Mouse (Mus musculus) midbrain, embryonic 16.5 days (tissue): Measurements from ENCODE around the gene Sirt1. TPM values are rescaled to one million over a fixed set of nuclear protein-coding genes. Genes with fewer than 3 reads are reported as not detected.
A peak's percentile ranks its signal among the peaks of the same experiment; 100 is the strongest.

Experiments used
- ATAC-seq: fragments of 200-750 bp; cut with Nextera tagmentation; 2 replicates; pipeline ENCODE4 v1.8.0; 2017; ENCODE audit warnings: moderate TSS enrichment
- H3K27ac ChIP-seq: fragments of 300-500 bp; sonication (generic); 2 replicates; pipeline ENCODE4 v1.5.1; 2014; ENCODE audit warnings: mild to moderate bottlenecking, low read length, mixed read lengths
- H3K27me3 ChIP-seq: fragments of 300-500 bp; sonication (generic); 2 replicates; pipeline ENCODE4 v1.6.1; 2014; ENCODE audit warnings: low read depth, low read length, mixed read lengths; ENCODE audit not compliant: control insufficient read depth, insufficient read depth
- H3K36me3 ChIP-seq: fragments of 300-500 bp; sonication (generic); 2 replicates; pipeline ENCODE4 v1.6.1; 2014; ENCODE audit warnings: mild to moderate bottlenecking, low read length, moderate library complexity, mixed read lengths; ENCODE audit not compliant: control insufficient read depth, insufficient read depth
- H3K4me1 ChIP-seq: fragments of 300-500 bp; sonication (generic); 2 replicates; pipeline ENCODE4 v1.6.1; 2014; ENCODE audit warnings: mild to moderate bottlenecking, low read length, mixed read lengths; ENCODE audit not compliant: control insufficient read depth, insufficient read depth
- H3K4me2 ChIP-seq: fragments of 300-500 bp; sonication (generic); 2 replicates; pipeline ENCODE4 v1.6.1; 2014; ENCODE audit warnings: mild to moderate bottlenecking, low read length, mixed read lengths
- H3K4me3 ChIP-seq: fragments of 300-500 bp; sonication (generic); 2 replicates; pipeline ENCODE4 v1.5.1; 2014; ENCODE audit warnings: low read depth, mild to moderate bottlenecking, low read length, moderate library complexity, mixed read lengths
- H3K9ac ChIP-seq: fragments of 300-500 bp; sonication (generic); 2 replicates; pipeline ENCODE4 v1.6.1; 2014; ENCODE audit warnings: low read depth, low read length, mixed read lengths
- H3K9me3 ChIP-seq: fragments of 300-500 bp; sonication (generic); replicated peaks from 2 replicates; pipeline ENCODE4 v1.6.1; 2014; ENCODE audit warnings: mild to moderate bottlenecking, low read length, mixed read lengths; ENCODE audit not compliant: control insufficient read depth, poor library complexity, severe bottlenecking
- WGBS: fragments of 180-500 bp; shearing (Covaris S2); extraction: QIAGEN DNeasy Blood & Tissue Kit; methylation state at CpG from one replicate; pipeline ENCODE4 v1.1.7; 2014; 5-methylcytosine and 5-hydroxymethylcytosine counted together
- polyA plus RNA-seq: library from polyadenylated mRNA; unstranded; fragments of >200 nt; fragmentation: Nextera tagmentation; extraction: Ambion mirVana; gene quantifications from 2 replicates; pipeline ENCODE4 v1.2.1, GENCODE M21; 2015

Gene Sirt1
- 3.5 and 4.1 TPM in 2 replicates for polyA plus RNA-seq

DNA sequence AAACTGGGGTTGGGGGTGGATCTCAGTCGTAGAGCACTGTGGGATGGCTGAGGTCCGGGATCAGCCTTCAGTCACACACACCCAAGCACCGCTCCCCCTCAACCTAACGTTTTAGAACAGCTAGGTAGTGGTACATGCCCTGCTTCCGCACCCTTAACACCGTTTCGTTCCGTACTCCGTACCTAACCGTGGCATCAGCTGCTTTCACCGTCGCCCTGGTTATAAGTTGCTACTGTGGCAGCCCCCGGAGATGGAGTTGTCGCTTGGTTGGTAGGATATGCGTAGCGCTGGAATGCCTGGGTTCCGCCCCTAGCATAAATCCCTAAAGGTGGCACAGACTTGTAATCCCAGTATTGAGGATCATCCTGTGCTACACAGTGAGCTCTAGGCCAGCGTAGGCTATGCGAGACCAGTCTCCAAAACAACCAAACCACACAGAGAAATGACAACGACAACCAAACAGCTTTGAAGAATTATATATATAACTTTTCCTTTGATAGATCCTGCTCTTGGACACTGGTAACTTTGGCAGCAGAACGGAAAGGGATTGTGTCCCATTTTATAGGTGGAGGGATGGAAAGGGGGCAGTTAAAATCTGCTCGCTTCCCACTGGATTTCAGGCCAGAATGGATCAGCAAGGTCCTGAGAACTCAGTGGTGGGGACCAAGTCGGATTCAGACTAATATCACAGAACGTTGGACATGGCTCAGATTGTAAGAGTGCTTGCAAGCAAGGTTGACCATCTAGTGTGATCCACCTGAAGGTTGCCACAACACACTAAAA is at the start of gene Sirt1:
Gene Sirt1 (minus strand): TSS at position 207 of the 783 bp plus-strand sequence.
- peak within 1 kb of the TSS; percentile 5; the same call in 1 of the 2 replicates for H3K27ac ChIP-seq
- peak within 1 kb of the TSS; percentile 65 for H3K4me2 ChIP-seq
- no peaks in the 10 kb centered on the region for H3K9me3 ChIP-seq
- H3K36me3 ChIP-seq: no peaks in the 10 kb centered on the region
- WGBS: 6% methylated on average over 24 of the region's 24 CpGs
- ATAC-seq: peak; percentile 15; the same call in 1 of the 2 replicates
- H3K4me1 ChIP-seq: peaks cover 9% of the 10 kb centered on the region
- peaks cover 4% of the 10 kb centered on the region; the same call in 1 of the 2 replicates for H3K27me3 ChIP-seq
- peak within 1 kb of the TSS; percentile 45 for H3K4me3 ChIP-seq
- H3K9ac ChIP-seq: peak within 1 kb of the TSS; percentile 63

DNA sequence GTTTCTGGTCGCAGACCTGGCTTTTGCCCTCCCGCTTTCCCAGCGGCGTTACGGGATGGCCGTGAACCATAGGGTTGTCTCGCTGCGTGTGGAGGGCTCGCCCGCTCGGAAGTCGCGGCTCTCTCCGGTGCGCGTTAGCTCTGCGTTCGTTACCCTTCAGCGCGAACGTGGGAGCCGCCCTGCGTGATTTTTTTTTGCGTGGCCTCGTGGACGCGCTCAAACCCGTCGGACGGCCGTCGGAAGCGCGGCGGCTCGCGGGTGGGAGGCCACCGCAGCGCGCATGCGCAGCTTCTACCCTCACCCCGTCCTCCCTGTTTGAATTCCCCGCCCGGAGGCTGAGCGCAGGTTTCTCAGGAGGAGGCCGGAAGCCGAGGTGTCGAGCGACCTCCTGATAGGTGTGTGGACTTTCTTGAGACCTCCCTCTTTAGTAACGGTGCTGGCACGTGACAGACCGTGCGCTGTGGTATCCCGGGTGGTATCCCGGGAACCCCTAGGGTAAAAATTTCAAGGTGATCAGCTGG is 48.3 kb upstream of the Sirt1 start, which contains the start of gene Ctnna3:
Gene Ctnna3 (plus strand): TSS at position 314 of the 521 bp plus-strand sequence.
- Histone ChIP-seq H3K9me3 (no peaks in the 10 kb centered on the region), H3K27ac (peak within 1 kb of the TSS; percentile 79), H3K4me2 (peak within 1 kb of the TSS; percentile 83), H3K27me3 (no peaks in the 10 kb centered on the region), H3K4me3 (peak within 1 kb of the TSS; percentile 75), H3K36me3 (no peaks in the 10 kb centered on the region), H3K4me1 (peaks cover 4% of the 10 kb centered on the region; the same call in 1 of the 2 replicates), H3K9ac (peak within 1 kb of the TSS; percentile 65)
- peak; percentile 97 for ATAC-seq
- 0% methylated on average over 55 of the region's 55 CpGs for whole genome bisulfite sequencing

DNA sequence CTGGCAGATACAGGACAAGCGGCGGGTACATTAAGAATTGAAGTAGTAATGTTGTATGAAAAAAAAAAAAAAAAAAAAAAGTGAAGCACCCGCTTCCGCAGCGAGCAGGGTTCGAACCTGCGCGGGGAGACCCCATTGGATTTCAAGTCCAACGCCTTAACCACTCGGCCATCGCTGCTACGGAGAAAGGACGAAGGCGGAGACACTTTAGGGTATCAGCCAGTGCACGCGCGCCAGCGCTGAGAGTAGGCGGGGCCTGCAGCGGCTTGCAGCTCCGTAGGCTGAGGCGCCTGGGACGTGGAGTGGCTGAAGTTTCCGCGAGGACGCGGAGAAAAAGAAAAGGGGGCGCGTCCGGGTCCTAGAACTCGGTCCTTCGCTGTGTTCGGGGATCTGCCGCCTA is 47.9 kb upstream of the Sirt1 start:
- Histone ChIP-seq H3K27me3 (no peaks in the 10 kb centered on the region), H3K4me2 (peak overlapping the region; percentile 83), H3K9ac (peak overlapping the region; percentile 65), H3K4me1 (peaks cover 4% of the 10 kb centered on the region; the same call in 1 of the 2 replicates), H3K4me3 (peak overlapping the region; percentile 75), H3K27ac (peak overlapping the region; percentile 79), H3K9me3 (no peaks in the 10 kb centered on the region), H3K36me3 (no peaks in the 10 kb centered on the region)
- under 1% methylated on average over 34 of the region's 34 CpGs for WGBS
- peak; percentile 96 for ATAC-seq

DNA sequence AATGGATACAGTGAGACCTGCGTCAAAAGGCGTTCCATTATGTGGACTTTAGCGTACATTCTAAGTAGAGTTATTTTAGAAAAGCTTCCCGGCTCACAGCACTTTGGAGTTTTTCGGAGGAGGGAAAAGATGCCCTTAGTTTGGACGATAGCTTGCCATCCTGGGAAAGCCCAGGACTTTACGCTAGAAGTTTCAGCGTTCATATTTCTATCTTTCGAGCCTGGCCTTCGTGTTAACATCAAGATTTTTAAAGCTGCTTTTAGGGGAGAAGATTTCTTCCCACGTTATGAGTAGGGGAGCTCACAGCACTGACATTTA is 47.5 kb upstream of the Sirt1 start:
- Histone ChIP-seq H3K4me1 (peaks cover 4% of the 10 kb centered on the region; the same call in 1 of the 2 replicates), H3K4me2 (peak overlapping the region; percentile 83), H3K27ac (no peak overlapping the region), H3K36me3 (no peaks in the 10 kb centered on the region), H3K9me3 (no peaks in the 10 kb centered on the region), H3K9ac (peak overlapping the region; percentile 52), H3K4me3 (peak overlapping the region; percentile 75), H3K27me3 (no peaks in the 10 kb centered on the region)
- no peak for ATAC-seq
- WGBS: 3% methylated on average over 11 of the region's 11 CpGs

DNA sequence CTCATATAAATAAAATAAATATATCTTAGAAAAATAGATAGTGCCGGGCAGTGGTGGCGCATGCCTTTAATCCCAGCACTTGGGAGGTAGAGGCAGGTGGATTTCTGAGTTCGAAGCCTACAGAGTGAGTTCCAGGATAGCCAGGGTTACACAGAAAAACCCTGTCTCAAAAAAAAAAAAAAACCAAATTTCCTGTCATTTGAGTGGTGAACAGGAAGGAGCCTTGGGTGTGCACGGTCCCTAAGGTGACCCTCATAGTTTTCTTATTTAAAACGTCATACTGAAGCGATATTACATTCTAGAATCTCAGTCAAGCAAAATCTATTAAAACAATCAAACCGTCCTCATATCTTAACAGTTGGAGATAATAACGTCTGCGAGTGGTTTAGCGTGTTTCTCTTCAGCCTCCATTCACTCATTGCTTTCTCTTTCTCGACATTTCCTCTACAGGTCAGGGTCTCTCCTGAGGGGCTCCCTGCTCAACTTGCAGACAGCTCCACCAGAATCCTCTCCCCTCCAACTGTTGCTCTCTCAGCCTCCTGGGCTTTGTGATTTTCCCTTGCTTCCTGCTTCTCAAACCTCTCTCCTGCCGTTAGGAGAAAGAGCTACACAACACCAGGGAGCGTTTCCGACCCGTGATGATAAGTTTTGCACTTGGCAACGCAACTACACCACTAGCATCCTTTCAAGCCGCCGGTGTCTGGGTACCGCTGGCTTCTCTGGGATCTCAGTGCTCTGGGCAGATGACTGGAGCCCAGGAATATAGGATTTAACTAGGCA is 46.9 kb upstream of the Sirt1 start:
- H3K27ac ChIP-seq: no peak overlapping the region
- 24% methylated on average over 19 of the region's 19 CpGs for WGBS
- H3K4me1 ChIP-seq: peaks cover 4% of the 10 kb centered on the region; the same call in 1 of the 2 replicates
- no peaks in the 10 kb centered on the region for H3K27me3 ChIP-seq
- no peak for ATAC-seq
- H3K4me3 ChIP-seq: peak overlapping the region; percentile 75
- no peaks in the 10 kb centered on the region for H3K36me3 ChIP-seq
- peak overlapping the region; percentile 52 for H3K9ac ChIP-seq
- peak overlapping the region; percentile 83 for H3K4me2 ChIP-seq
- H3K9me3 ChIP-seq: no peaks in the 10 kb centered on the region

DNA sequence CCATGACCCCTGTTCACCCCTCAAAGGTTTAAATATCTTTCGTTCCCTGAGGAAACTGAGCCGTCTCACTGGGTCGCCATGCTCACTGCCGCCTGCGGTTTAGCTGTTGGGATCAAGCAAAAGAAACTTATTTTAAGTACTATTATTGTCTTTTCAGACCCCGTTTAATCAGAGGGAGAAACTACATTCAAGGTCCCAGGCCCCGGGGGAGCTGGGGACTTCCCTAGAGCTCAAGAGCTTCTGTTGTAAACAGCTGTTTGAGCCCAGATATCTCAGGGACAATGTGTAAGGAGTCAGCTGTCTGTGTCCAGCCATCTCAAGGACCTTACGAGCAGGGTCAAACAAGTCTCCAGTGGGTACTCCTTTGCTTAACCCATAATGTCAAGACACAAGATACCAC is 45.6 kb upstream of the Sirt1 start:
- ATAC-seq: no peak
- Histone ChIP-seq H3K4me3 (no peak overlapping the region), H3K4me1 (peaks cover 4% of the 10 kb centered on the region; the same call in 1 of the 2 replicates), H3K4me2 (no peak overlapping the region), H3K36me3 (no peaks in the 10 kb centered on the region), H3K27me3 (no peaks in the 10 kb centered on the region), H3K9ac (no peak overlapping the region), H3K27ac (no peak overlapping the region), H3K9me3 (no peaks in the 10 kb centered on the region)
- WGBS: 83% methylated on average over 8 of the region's 8 CpGs

DNA sequence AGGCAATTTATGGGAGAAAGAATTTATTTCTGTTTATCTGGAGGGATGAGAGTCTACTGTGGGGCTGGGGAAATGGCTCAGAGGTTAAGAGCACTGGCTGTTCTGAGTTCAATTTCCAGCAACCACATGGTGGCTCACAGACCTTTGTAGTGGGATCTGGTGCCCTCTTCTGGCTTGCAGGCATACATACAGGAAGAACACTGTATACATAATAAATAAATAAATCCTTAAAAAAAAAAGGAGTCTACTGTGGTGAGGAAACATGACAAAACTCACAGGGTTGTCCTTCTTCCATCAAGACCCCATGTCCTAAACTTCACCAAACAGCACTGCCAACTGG is 42.9 kb upstream of the Sirt1 start:
- no peaks in the 10 kb centered on the region for H3K9me3 ChIP-seq
- no peak overlapping the region for H3K4me3 ChIP-seq
- H3K27me3 ChIP-seq: no peaks in the 10 kb centered on the region
- H3K9ac ChIP-seq: no peak overlapping the region
- peaks cover 4% of the 10 kb centered on the region; the same call in 1 of the 2 replicates for H3K4me1 ChIP-seq
- H3K36me3 ChIP-seq: no peaks in the 10 kb centered on the region
- H3K4me2 ChIP-seq: no peak overlapping the region
- ATAC-seq: no peak
- no peak overlapping the region for H3K27ac ChIP-seq

DNA sequence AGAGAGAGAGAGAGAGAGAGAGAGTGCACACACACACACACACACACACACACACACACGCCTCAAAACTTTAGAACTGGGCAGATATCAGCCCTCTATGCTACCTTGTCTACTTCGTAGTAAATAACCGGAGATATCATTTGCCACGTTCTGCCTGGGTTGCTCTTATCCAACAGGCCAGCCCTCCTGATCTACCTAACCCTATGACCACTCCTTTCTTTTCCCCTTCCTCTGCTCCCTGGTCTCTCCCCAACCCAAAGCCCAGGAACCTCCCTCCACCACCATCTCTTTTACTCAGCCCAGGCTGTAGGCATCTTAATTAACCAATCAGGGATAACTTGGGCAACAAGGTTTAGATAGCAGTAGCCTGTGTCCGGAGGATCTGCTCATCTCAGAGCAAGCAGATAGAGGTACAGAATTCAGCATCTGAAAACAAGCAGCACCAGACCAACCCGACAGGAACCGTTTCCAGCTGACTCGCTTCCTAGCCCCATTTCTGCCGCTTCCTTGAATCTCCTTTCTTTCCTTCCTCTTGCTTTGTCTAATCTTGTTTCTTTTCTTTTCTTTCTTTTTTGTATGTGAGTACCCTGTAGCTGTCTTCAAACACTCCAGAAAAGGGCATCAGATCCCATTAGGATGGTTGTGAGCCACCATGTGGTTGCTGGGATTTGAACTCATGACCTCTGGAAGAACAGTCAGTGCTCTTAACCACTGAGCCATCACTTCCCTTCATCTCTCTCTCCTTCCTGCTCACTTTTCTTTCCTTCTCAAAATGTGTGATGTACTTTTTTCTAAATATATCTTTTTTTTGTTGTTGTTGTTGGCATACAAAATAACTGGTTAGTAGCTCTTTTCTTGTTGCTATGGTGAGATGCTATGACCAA is 42.3 kb upstream of the Sirt1 start:
- Histone ChIP-seq H3K9me3 (no peaks in the 10 kb centered on the region), H3K27ac (no peak overlapping the region), H3K9ac (no peak overlapping the region), H3K4me3 (no peak overlapping the region), H3K36me3 (no peaks in the 10 kb centered on the region), H3K4me1 (peaks cover 4% of the 10 kb centered on the region; the same call in 1 of the 2 replicates), H3K4me2 (no peak overlapping the region), H3K27me3 (no peaks in the 10 kb centered on the region)
- ATAC-seq: no peak
- WGBS: 82% methylated on average over 9 of the region's 9 CpGs
